Mouse (Mus musculus) cerebellum, adult 11-12 months (tissue): ENCODE data around the gene Hes6.

Source experiments
- DNase-seq: peaks from one replicate; pipeline ENCODE4 v3.0.0; 2022

The Hes6 gene

DNA sequence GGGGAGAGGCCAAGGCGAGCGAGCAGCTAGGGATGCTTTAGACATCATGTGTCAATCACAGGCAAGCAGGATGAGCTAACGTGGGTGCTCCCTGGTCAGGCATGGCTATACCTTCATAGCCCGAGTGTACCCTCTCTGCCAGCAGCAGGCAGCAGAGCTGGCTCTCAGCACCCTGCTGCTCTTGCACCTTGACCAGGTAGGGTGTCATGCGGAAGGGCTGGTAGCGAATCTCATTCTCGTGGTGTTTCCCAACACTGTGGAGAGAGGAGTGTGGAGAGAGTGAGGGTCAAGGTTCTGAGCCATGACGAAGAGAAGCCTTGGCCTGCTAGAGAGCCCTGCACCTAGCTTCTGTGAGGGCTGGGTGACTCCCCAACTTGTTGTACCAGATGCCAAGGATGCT, 25.9 kb upstream of the Hes6 start:
- DNase-seq = no peak

DNA sequence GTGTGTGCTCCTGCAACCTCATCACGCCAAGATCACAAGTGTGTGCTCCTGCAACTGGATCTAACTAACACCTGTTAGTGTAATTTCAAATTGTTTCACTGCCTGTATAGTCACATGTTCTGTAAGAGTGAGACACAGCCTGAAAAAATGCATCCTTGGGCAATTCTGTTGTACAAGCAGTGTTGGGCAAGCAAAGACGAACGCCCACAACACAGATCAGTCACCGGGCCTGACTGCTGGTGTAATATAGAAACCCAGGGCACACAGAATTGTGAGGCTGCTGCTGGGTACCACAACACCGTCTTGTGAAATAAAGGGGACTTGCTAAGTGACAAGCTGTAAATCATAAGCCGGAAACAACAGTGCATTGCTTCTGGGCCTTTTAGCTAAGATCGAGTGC, 23.7 kb upstream of the Hes6 start:
- DNase-seq = no peak

DNA sequence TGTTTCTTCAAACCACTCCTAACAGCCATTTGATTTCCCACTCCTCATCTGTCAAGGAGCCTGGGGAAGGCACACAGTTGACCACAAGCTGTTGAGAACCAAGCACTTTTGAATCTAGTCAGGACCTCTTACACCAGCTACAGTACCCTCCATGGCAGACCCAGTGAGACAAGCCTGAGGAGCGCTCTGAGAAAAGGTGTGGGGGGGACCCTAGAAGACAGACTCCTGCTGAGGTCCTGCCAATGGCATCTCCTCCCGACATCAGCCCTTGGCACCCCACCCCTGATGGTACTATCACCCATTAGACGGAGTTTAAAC, 23.2 kb upstream of the Hes6 start:
- no peak for DNase-seq

DNA sequence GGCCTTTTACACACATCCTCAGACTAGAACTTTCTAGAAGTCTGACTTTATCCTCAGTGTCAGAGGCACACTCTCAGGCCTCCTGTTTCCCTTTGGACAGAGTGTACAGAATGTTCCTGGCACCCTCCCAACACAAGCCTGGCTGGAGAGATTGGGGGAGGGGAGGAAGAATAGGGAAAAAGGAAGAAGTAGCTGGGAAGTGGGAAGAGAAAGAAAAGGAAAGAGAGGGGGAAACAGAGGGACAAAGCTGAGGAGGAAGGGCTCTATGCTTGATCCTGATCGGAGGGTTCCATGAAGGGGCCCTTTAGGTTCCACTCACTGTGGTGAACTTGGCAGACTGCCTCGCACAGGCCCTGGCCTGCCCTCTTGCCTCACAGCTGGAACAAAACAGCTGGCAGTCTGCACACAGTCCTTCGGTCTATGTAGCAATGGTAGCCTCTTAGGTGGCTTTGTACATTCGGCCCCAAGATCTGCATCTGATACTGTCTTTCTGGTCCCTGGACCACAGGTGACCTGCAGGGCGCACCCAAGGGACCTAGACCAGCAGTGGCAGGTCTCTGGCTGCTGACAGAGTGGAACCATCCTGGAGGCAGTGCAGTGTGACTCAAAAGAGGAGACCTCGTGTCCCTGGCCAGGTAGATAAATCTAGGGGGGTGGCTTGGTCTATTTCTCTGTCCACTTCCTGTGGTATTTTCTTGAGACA, 22.7 kb upstream of the Hes6 start:
- DNase-seq = peak; percentile 44

DNA sequence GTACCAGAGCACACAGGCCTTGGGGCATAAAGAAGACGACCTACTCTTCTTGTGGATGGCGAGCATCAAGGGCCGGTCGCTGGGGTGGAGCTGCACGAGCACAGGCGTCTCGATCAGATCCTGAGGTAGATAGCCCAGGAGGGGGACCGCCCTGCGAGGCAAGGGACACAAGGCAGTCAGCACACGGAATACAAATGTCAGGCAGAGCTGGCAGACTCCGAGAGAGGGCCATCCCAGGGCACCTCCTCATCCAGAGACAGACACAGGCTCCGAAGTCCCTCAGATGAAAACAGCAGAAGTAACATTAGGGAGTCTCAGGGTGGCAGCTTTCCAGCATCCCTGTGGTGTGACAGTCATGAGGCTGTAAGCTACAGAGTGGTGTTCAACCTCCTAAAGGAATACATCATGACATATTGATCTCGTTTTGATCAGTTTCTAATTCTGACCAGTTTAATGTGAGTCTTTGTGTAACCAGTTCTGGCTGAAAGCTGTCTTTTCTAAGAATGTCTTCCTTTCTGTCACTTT, 21.8 kb upstream of the Hes6 start:
- no peak for DNase-seq

DNA sequence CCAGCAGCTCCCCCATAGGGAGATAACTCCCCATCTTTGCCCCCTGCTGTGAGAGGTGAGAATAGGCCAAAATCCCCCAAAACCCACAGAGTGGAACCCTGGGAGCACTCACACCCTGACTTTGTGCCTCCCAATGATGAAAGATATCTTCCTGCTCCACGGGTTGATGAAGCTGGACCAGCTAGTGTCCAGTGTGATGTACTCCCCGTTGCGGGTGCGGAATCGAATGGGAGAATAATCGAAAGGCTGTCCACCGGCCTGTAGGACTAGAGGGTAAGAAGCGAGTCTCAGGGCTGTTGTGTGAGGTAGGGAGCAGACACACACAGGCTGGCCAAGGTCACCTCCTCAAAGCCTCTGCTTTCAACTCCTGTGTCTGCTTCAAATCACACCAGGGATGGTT, 21.1 kb upstream of the Hes6 start:
- no peak for DNase-seq

DNA sequence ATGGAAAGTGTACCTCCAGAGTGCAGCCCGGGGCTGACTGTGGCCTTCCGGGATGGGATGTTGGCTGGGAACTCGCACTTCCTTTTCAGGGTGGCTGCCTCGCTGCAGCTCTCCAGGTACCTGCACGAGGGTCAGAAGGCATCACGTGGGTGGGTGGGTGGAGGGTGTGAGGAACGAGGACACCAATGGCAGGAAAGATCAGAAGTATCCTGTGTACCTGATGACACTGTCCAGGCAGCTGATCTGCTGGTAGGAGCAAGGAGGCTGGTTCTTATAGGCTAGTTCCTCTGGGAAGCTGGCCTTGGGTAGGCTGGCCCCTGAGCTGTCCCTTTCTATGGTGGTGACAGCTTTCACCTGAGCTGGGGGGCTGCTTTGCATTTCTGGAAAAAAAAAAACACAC, 16.9 kb upstream of the Hes6 start:
- no peak for DNase-seq

DNA sequence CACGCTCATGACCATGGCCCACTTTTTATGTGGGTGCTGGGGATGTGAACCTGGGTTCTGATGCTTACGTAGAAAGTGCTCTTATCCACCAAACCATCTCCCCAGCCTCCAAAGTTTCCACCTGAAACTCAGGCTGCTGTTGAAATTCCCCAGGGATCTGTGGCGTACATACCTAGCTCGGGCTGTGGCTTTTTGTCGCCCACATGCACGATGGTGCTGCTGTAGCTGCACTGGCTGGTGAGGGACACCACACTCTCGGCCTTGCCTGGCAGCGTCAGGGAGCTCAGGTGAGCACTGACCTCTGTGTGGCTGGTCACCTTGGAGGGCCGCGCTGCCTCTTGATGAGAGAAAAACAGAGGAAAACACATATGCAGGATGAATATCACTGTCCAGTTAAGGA, 15.4 kb upstream of the Hes6 start:
- DNase-seq = no peak

DNA sequence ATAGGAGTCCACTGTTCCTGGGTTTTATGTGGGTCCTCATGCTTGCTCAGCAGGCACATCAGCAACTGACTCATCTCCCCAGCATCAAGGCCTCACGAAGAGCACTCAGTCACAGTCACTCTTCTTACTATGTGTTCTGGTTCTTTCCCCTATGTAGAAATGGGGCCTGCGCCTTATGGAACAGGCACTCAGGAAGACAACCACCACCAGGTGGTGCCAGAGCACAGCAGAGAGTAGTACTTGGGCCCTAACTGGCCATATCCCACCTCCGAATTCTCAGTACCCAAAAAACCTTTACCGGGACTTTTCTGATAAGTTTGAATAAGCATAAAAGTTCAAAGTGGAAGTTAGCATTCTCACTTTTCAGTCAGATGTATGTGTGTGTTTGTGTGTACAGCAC, 14.8 kb upstream of the Hes6 start:
- peak; percentile 58 for DNase-seq

DNA sequence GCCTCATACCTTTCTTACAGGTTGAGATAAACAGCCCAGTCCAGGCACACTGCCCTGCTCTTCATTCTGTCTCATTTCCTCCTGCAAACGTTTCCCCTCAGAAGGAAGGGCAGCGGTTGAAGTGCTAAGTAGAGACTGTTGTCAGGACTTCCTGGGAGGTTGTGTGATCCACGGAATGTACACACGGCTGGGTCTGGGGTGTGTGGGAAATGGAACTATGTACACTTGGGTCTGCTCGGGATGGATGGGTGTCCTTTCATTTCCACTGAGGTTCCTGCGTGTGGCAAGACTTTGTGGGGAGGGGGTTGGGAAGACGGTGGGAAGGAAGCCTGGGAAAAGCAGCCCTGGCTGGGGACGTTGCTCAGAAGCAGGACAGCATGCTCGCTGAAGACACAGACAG, 12.6 kb upstream of the Hes6 start:
- no peak for DNase-seq

DNA sequence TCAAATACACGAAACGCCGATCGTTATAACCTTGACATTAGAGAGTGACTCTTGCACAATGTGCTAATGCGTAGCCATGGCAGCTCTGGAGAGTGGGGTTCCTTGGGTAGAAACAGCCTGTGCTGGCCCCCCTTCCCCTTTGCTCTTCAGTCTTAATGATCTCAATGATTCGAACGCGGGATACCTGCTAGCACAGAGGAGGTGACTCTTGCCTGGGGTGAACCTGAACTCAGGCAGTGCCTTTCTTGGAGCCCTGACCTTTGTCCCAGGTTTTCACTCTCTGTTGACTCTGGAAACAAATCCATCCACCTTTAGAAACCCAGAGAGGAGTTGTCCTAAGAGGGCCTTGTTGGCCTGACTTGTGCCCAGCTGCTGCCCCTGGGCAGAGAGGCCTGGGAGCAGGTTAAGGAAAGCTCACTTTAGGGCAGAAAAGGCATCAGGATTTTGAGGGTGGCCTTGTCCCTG, 6.8 kb upstream of the Hes6 start:
- no peak for DNase-seq

DNA sequence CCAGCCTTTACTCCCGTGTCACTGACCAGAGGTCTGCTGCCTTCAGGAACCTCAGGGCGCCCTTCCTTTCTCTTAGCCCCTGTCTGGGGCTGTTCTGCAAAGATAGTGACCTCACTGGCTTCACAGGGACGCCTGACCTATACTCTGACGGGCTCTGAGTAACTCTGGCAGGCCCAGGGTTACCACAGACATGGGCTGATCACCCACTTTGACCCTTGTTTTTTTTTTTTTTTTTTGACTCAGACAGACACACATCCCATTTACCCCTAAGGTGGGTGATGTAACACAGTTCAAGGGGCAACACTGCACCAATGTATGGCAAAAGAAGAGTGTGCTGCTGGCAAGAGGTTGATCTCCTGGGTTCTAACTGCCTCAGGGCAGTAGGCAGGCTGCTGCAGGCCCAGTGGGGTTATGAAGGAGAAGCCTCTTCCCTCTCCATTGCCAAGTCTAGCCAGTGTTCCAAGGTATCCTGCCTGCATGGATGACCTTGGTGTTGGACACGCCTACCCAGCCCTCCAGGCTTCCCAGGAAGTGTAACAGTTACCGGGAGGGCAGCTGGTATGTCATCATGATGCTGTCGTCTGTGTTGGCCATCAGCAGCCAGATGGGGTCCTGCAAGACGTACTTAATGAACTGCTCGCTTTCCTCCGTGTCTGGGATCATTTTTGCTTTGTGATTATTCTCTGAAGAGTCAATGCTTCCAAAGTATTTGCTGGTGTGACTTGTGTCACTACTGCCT, 6.2 kb upstream of the Hes6 start:
- DNase-seq = no peak

DNA sequence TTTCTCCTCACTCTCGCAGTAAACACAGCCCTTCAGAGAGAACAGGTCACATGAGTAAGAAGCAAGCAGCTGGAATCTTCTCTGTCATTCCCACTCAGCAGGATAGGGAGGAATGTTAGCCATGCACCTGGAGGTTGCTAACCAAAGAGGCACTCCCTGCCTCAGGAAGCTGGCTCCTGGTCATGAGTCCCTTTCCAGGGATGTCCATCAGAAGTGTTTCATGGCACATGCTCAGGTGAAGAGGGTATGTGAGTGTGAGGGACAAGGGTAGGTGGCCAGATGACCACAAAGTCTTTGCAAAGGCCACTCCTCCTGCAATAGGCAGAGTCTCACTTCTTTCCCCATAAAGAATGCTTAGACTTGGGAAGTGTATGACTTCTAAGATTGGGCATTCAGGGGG, 4.2 kb upstream of the Hes6 start:
- no peak for DNase-seq

DNA sequence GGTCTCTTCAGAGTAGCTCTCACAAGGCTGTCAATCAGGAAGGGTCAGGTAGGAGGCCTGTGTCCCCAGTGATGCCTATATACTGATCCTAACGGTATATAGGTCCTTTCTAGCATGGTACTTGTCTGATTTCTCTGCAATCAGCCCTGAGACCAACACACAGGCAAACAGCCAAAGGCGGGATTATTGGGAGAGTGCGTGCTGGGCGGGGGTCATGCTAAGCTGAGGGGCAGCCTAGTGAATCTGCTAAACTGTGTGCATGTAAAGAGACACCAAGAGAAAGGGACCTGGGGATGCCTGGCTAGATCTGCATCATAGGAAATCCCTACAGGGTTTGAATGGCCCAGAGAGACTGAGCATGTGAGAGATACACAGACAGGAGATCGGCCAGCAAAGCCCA, 1.5 kb upstream of the Hes6 start:
- DNase-seq = no peak

DNA sequence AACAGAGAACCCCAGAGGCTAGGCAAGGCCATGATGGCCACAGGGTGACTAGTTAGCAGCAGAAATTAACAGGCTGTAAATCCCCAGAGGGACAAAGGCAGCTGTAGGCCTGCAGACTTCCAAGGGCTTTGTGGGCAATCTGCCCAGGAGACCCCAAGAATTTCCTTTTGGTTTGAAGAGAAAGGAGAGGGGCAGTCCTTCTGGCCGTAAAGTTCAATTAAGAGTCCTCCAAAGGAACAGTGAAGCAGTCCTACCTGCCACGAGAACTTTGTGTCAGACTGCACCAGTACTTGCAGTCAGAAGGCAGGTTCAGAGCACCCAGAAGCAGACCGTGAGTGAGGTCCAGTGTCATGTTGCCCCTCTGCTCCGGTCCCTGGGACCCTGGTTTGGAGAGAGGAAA, 1.1 kb upstream of the Hes6 start:
- DNase-seq = peak; percentile 59

DNA sequence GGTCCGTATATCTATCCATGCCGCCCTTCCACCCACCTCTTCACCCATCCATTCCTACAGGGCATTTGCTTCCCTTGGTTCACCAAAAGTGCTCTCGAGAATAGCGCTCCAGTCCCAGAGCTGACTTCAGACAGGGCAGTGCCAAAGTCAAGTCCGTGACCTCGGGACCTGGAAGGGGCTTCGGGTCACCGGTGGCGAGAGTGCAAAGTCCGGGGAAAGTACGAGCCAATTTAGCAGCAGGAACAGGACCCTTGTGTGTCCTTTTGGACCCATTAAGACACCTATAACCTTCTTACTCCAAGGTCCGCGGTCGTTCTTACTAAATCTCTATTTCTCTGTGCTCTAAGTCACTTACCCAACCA, 321 bp downstream of the Hes6 start:
- no peak for DNase-seq

DNA sequence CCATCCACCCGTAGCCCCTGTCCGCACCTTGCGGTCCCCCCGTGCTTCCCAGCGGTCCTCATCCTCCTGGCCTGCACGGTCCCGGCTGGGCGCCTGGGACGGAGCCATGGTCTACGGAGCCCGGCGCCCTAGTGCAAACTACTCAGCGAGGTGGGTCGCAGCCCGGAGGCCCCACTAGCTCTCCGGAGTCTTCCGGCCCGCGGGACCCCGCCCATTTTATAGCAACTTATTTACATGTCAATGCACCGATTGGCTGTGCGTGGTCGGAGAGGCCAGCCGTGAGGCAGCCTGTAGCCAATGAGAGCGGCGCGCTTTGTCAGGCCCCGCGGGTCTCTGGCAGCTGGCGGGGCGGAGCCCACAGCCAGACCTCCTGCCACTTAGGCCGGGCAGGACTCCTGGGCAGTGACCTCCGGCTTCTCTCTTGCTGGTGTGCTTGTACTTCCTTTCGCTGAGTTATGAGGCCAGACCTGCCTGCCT, 770 bp downstream of the Hes6 start:
- DNase-seq = peak; percentile 96

DNA sequence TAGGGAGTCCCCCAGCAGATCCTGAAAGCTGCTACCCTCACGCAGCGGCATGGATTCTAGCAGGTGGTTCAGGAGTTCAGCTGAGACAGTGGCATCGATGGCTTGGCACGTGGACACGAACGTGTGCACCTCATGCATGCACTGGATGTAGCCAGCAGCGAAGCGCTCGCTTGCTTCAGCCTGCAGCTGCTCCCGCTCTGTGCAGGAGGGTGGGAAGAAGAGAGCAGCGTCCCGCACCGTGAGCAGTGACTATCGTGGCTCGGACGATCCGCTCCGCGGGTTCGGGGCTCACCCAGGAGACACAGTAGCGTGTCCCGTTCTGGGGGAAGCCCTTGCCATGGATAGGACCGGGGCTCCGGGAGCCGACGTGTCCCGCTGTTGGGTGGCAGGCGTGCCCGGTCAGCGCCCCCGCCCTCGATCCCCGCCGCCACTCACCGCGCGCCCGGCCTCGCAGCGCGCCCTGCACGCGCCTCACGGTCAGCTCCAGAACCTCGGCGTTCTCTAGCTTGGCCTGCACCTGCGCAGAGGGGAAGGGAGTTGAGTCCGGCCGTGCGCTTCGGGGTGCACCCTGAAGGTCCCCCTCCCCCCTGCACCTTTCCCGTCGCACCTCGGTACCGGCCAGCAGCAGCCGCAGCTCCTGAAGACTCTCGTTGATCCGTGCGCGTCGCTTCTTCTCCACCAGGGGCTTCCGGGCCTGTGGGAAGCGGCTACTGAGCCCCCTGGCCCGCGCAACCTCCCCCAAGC, 1.4 kb downstream of the Hes6 start:
- DNase-seq = peak; percentile 69

DNA sequence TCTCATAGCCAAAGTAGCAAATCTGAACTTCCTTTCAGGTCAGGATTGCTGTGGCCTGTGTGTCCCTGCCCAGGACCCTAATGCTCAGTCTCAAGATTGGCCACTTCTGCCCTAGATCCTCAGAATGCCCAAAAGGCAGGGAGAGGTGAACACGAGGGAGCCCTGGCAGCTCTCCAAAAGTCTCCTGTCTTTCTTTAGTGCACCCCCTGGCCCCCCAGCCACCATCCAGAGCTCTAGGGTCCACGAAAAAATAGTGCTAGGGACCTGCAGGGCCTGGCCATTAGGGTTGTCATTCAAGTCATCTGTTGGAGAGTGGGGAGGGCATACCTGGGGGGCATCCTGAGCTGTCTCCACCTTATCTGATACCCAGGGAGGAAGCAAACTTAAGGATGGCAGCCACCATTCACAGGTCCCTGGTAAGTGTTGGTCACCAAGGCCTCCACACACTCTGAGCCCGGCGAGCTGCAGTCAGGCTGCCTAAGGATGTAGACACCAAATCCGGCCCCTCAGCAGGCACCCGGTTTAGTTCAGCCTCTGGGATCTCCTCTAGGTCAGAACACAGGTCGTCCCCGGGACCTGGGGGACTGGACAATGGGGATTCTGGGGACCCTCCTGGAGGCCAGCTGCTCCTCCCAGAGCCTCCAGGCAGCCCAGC, 2.1 kb downstream of the Hes6 start:
- DNase-seq = peak; percentile 55

DNA sequence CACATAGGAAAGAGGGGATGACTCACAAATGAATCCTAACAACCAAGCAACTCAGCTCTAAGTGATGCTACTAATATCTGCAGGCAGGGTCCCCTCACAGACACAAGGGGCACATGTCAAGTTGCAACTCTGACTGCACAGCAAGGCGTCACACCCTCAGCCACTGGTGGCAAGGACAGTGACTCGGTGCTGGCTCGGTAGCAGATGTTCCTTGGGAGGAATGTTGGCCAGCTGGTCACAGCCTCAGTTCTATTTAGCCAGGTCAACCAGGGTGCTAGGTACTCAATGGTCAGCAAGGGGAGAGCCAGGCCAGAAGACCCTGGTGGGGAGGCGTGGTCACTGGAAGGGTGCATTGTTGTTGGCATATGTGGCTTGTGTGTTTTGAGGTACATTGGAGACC, 6.0 kb downstream of the Hes6 start:
- no peak for DNase-seq

DNA sequence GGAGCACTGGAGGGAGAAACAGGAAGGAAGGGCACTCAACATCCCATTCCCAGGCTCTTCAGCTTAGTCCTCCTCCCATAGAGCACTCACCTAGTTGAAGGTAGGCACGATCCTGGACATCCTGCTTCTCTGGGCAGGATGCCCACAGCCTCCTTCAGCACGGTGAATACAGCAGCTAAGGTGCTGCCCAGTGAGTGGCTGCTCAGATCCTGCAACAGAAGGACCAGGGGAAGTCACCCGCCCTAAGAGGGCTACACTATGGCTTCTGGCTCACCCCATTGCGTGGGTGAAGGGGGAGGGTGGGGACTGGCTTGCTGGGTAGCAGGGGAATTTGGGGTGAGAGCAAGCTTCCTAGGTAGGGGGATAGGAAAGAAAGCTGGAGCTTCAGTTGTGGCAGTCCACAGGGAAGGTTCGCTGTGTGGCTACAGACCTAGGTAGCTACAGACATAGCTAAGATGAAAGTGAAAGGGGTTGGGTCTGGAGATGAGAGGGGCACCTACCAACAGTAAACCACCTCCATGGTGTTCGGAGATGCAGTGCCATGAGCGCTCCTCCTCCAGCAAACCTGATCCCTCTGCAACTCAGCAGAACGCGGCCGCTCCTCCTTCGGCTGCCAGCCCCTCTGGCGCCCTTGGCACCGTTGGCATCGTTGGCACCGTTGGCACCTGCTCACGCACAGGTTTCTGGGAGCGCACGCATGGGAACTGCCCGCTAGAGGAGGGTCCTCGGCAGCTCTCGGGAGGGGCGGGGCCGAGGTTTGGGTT, 8.2 kb downstream of the Hes6 start:
- peak; percentile 91 for DNase-seq

DNA sequence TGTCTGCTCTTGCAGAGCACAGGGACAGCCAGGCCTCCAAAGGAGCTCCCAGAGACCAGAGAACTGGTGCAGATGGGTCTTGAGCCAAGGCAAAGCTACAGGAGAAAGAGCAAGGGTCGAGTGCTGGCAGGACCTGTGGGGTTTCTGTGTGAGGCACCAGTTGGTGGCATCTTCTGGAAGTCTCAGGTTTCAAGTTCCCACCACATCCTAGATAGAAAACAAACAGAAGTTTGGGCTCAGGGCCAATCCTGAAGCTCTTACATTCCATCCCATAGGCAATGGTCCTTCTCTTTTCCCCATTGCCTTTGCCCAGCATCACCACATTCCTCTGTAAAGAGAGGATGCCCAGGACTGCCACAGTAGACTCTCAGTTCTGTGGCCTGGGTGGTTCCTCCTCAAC, 8.9 kb downstream of the Hes6 start:
- DNase-seq = no peak
